Mouse (Mus musculus) frontal cortex, postnatal 25 days (tissue): ENCODE measurements at regions not wholly inside any gene's neighbourhood (a gene's known extent, or its start where the extent isn't known, plus 50 kb on each side); places are given as distances from the start of the nearest gene placed in this dataset.

ENCODE experiments used
- DNase-seq, 2 experiments: peaks; one replicate each; pipeline ENCODE4 v3.0.0; 2022; ENCODE audit warnings: low spot score in 2 of 2

- no peak for DNase-seq
Measured at GRCm38 (mm10) chr17:49215281-49215680, 212.9 kb upstream of the Mocs1 start.

GRCm38 (mm10) chr17:49219512-49220197 is 208.5 kb upstream of the Mocs1 start:
- DNase-seq, result peak; percentile 9 to 22

- no peak for DNase-seq
Measured at GRCm38 (mm10) chr17:49223212-49223611, 204.9 kb upstream of the Mocs1 start.

GRCm38 (mm10) chr17:49223651-49224050 is 204.5 kb upstream of the Mocs1 start:
- no peak for DNase-seq

- DNase-seq, result no peak
Measured at GRCm38 (mm10) chr17:49225255-49226015, 202.7 kb upstream of the Mocs1 start.

GRCm38 (mm10) chr17:49226016-49226400 is 202.2 kb upstream of the Mocs1 start:
- DNase-seq, result no peak

- DNase-seq, result no peak
Measured at GRCm38 (mm10) chr17:49231287-49231686, 196.9 kb upstream of the Mocs1 start.

- no peak for DNase-seq
Measured at GRCm38 (mm10) chr17:49240097-49240496, 188.1 kb upstream of the Mocs1 start.

- DNase-seq, result no peak
Measured at GRCm38 (mm10) chr17:49243419-49243818, 184.7 kb upstream of the Mocs1 start.

GRCm38 (mm10) chr17:49245013-49245412 is 183.1 kb upstream of the Mocs1 start:
- DNase-seq, result no peak

- no peak for DNase-seq
Measured at GRCm38 (mm10) chr17:49247215-49247614, 180.9 kb upstream of the Mocs1 start.

- no peak for DNase-seq
Measured at GRCm38 (mm10) chr17:49250726-49251537, 177.2 kb upstream of the Mocs1 start.

GRCm38 (mm10) chr17:49252271-49252670 is 175.9 kb upstream of the Mocs1 start:
- no peak for DNase-seq

- no peak for DNase-seq
Measured at GRCm38 (mm10) chr17:49258496-49258895, 169.7 kb upstream of the Mocs1 start.

- no peak for DNase-seq
Measured at GRCm38 (mm10) chr17:49262394-49262793, 165.8 kb upstream of the Mocs1 start.

GRCm38 (mm10) chr17:49266343-49266742 is 161.8 kb upstream of the Mocs1 start:
- DNase-seq, result no peak

- DNase-seq, result no peak
Measured at GRCm38 (mm10) chr17:49269943-49270342, 158.2 kb upstream of the Mocs1 start.

GRCm38 (mm10) chr17:49272661-49273448 is 155.3 kb upstream of the Mocs1 start:
- no peak for DNase-seq

- no peak for DNase-seq
Measured at GRCm38 (mm10) chr17:49274936-49275335, 153.2 kb upstream of the Mocs1 start.

GRCm38 (mm10) chr17:49275421-49275820 is 152.7 kb upstream of the Mocs1 start:
- DNase-seq, result no peak

GRCm38 (mm10) chr17:49275916-49276315 is 152.2 kb upstream of the Mocs1 start:
- no peak for DNase-seq

GRCm38 (mm10) chr17:49278541-49278940 is 149.6 kb upstream of the Mocs1 start:
- DNase-seq, result no peak
